Mouse (Mus musculus): ENCODE measurements around the gene Ccdc73. TPM values are rescaled to one million over a fixed set of nuclear protein-coding genes. Genes with fewer than 3 reads are reported as not detected.
"Not testable (repeated sequence)": the region's sequence is repeated elsewhere in the genome, so short reads cannot be mapped to it uniquely, and the experiment has no call there.

Gene Ccdc73
- total RNA-seq (2012; rRNA removed) (1.8 and 5.1 TPM in 2 replicates), total RNA-seq (2014; rRNA removed) (2.2 TPM in 1 of 2 replicates, not detected in the other), polyA plus RNA-seq (2012; ENCODE audit: insufficient read length, low read depth) (0.97 and 2.2 TPM in 2 replicates)

DNA sequence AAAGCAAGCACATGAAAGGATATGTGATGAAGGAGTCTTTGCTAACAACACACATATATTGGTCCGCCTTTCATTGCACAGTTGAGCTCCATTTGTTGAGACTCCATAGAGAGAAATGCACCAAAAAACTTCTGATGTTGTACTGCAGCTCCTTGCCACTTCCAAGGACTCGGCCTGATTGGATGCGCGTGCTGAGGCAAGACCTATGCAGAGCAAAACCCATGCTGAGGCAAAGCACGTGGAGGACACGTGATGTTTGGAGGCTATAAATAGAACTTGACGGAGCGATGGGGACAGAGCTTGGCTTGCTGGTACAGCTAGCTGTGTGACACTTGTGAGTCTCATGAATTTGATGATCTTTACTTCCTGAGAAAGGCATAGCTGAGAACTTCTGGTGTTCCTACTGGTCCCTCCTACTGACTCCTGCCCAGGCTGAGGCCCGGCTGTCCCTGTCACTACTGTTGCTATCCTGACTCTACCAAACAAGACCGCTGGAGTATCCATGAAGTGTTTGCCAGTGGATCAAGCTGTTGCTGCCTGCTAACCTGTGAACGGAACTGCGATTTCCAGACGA is at the start of gene Ccdc73:
Gene Ccdc73 (plus strand): TSS at position 524 of the 574 bp plus-strand sequence.
- H3K27ac ChIP-seq (ENCODE audit: insufficient read depth, low read depth), result no peak within 1 kb of the TSS
- in situ Hi-C loops (cut with MboI; ENCODE audit: low pct_ligation_motif_present, low pct_unique_long_range_greater_than_20kb, low sequenced_read_pairs) (no loop called here), dilution Hi-C loops (cut with MboI; ENCODE audit: extremely low pct_ligation_motif_present, extremely low pct_unique_long_range_greater_than_20kb, low sequenced_read_pairs) (no loop called here)
- no peaks in the 10 kb centered on the region for H3K79me2 ChIP-seq (replicated peaks; ENCODE audit: control insufficient read depth, extremely low read depth, insufficient read depth, poor library complexity, severe bottlenecking)
- TF ChIP-seq BHLHE40 (IDR thresholded peaks at IDR 0.05; ENCODE audit: low read depth, low read length) (peak; percentile 40; the same call in 1 of the 2 replicates), USF2 (conservative IDR thresholded peaks at IDR 0.05; ENCODE audit: low read depth, low read length) (no peak)
- DNase-seq (ENCODE audit: extremely low read depth), result no peak
- no peak within 1 kb of the TSS for H3K4me3 ChIP-seq (replicated peaks in 1 of 3; ENCODE audit: low read depth in 2 of 3, low read length in 2 of 3, poor library complexity in 1 of 3)
- no peaks in the 10 kb centered on the region for H3K27me3 ChIP-seq (replicated peaks)
- peaks cover 0 to 6% of the 10 kb centered on the region in 2 experiments; a peak in 2 of 4 replicates for H3K4me1 ChIP-seq (ENCODE audit: control insufficient read depth in 1 of 2, insufficient read depth in 2 of 2)
- no peaks in the 10 kb centered on the region for H3K36me3 ChIP-seq (replicated peaks in 1 of 2; ENCODE audit: control insufficient read depth in 1 of 2, insufficient read depth in 1 of 2, low read length in 1 of 2)
- peaks cover 7% of the 10 kb centered on the region for H3K9me3 ChIP-seq (replicated peaks; ENCODE audit: low read length)
- no peak within 1 kb of the TSS for H3K9ac ChIP-seq (ENCODE audit: insufficient read depth, low read depth)
- no peak within 1 kb of the TSS for H3K4me2 ChIP-seq (ENCODE audit: insufficient read depth, low read depth, poor library complexity, severe bottlenecking)

GRCm38 (mm10) chr2:104818763-104819162 is 48.8 kb upstream of the Ccdc73 start:
- H3K9me3 ChIP-seq (replicated peaks; ENCODE audit: low read length); H3K9ac ChIP-seq (ENCODE audit: insufficient read depth, low read depth); H3K36me3 ChIP-seq (replicated peaks in 1 of 2; ENCODE audit: control insufficient read depth in 1 of 2, insufficient read depth in 1 of 2, low read length in 1 of 2); in situ Hi-C loops (cut with MboI; ENCODE audit: low pct_ligation_motif_present, low pct_unique_long_range_greater_than_20kb, low sequenced_read_pairs); H3K4me2 ChIP-seq (ENCODE audit: insufficient read depth, low read depth, poor library complexity, severe bottlenecking); dilution Hi-C loops (cut with MboI; ENCODE audit: extremely low pct_ligation_motif_present, extremely low pct_unique_long_range_greater_than_20kb, low sequenced_read_pairs); H3K4me3 ChIP-seq (replicated peaks in 1 of 3; ENCODE audit: low read depth in 2 of 3, low read length in 2 of 3, poor library complexity in 1 of 3); H3K27ac ChIP-seq (ENCODE audit: insufficient read depth, low read depth); H3K27me3 ChIP-seq (replicated peaks): not testable (repeated sequence)
- 0 out of 2 replicates have a peak, but pooled peaks have one; percentile 40 for TF ChIP-seq SIN3A (IDR thresholded peaks at IDR 0.05; ENCODE audit: low read length)
- peak; percentile 91 for TF ChIP-seq RCOR1 (conservative IDR thresholded peaks at IDR 0.05; ENCODE audit: low read depth, low read length)
- H3K4me1 ChIP-seq (ENCODE audit: control insufficient read depth in 1 of 2, insufficient read depth in 2 of 2), result peaks cover 2 to 15% of the 10 kb centered on the region in 2 experiments; a peak in 2 of 4 replicates
- peaks cover 22% of the 10 kb centered on the region for H3K79me2 ChIP-seq (replicated peaks; ENCODE audit: control insufficient read depth, extremely low read depth, insufficient read depth, poor library complexity, severe bottlenecking)
- DNase-seq (ENCODE audit: extremely low read depth), result peak; percentile 25

- Histone ChIP-seq H3K79me2 (replicated peaks; ENCODE audit: control insufficient read depth, extremely low read depth, insufficient read depth, poor library complexity, severe bottlenecking) (0 out of 2 replicates have a peak, but pooled peaks cover under 1% of the 10 kb centered on the region), H3K27ac (ENCODE audit: insufficient read depth, low read depth) (no peak overlapping the region), H3K4me1 (ENCODE audit: control insufficient read depth in 1 of 2, insufficient read depth in 2 of 2) (peaks cover 0 to 3% of the 10 kb centered on the region in 2 experiments; a peak in 1 of 4 replicates), H3K4me2 (ENCODE audit: insufficient read depth, low read depth, poor library complexity, severe bottlenecking) (no peak overlapping the region), H3K36me3 (replicated peaks in 1 of 2; ENCODE audit: control insufficient read depth in 1 of 2, insufficient read depth in 1 of 2, low read length in 1 of 2) (peaks cover 13 to 34% of the 10 kb centered on the region in 2 experiments), H3K4me3 (replicated peaks in 1 of 3; ENCODE audit: low read depth in 2 of 3, low read length in 2 of 3, poor library complexity in 1 of 3) (no peak overlapping the region), H3K9me3 (replicated peaks; ENCODE audit: low read length) (no peaks in the 10 kb centered on the region), H3K9ac (ENCODE audit: insufficient read depth, low read depth) (no peak overlapping the region), H3K27me3 (replicated peaks) (no peaks in the 10 kb centered on the region)
- dilution Hi-C loops (cut with MboI; ENCODE audit: extremely low pct_ligation_motif_present, extremely low pct_unique_long_range_greater_than_20kb, low sequenced_read_pairs) (no loop called here), in situ Hi-C loops (cut with MboI; ENCODE audit: low pct_ligation_motif_present, low pct_unique_long_range_greater_than_20kb, low sequenced_read_pairs) (no loop called here)
- DNase-seq (ENCODE audit: extremely low read depth), result no peak
- TF ChIP-seq IRF4 (IDR thresholded peaks at IDR 0.05; ENCODE audit: low read depth, low read length), result no peak
- TF ChIP-seq CTCF (conservative IDR thresholded peaks at IDR 0.05 in 1 of 2, IDR thresholded peaks at IDR 0.05 in 1 of 2; ENCODE audit: low read depth in 2 of 2, low read length in 2 of 2), result no peak
- TF ChIP-seq BHLHE40 (IDR thresholded peaks at IDR 0.05; ENCODE audit: low read depth, low read length), result no peak
- TF ChIP-seq MYC (IDR thresholded peaks at IDR 0.05; ENCODE audit: low read depth, low read length), result no peak
- TF ChIP-seq GABPA (IDR thresholded peaks at IDR 0.05; ENCODE audit: insufficient replicate concordance, low read depth, low read length), result no peak
- TF ChIP-seq RAD21 (IDR thresholded peaks at IDR 0.05; ENCODE audit: low read depth, low read length), result no peak
- TF ChIP-seq USF2 (conservative IDR thresholded peaks at IDR 0.05; ENCODE audit: low read depth, low read length), result no peak
- no peak for TF ChIP-seq ZMIZ1 (IDR thresholded peaks at IDR 0.05; ENCODE audit: low read depth, low read length)
- no peak for TF ChIP-seq SMC3 (IDR thresholded peaks at IDR 0.05; ENCODE audit: low read depth, low read length)
These were observed 41.4 kb upstream of the Ccdc73 start for GRCm38 (mm10) chr2:104826191-104826590.

Measured in CH12.LX (cell line).